Mouse (Mus musculus) forebrain, embryonic 11.5 days (tissue): ENCODE data around the gene Lgalsl. TPM values are rescaled to one million over a fixed set of nuclear protein-coding genes. Genes with fewer than 3 reads are reported as not detected.

Experiments
- ATAC-seq: fragments of 200-750 bp; cut with Nextera tagmentation; replicated peaks from 2 replicates; pipeline ENCODE4 v1.8.0; 2017; ENCODE audit warnings: moderate TSS enrichment; ENCODE audit not compliant: low FRiP score
- DNase-seq: peaks from one replicate; pipeline ENCODE4 v3.0.0-alpha.2; 2017; ENCODE audit warnings: low spot score
- H3K27ac ChIP-seq: fragments of 300-500 bp; sonication (generic); 2 replicates; pipeline ENCODE4 v1.5.1; 2014; ENCODE audit warnings: low read depth, low read length
- H3K27me3 ChIP-seq: fragments of 300-500 bp; sonication (generic); 2 replicates; pipeline ENCODE4 v1.6.1; 2014; ENCODE audit warnings: mild to moderate bottlenecking, low read length, mixed read lengths; ENCODE audit not compliant: control insufficient read depth, insufficient read depth
- H3K36me3 ChIP-seq: fragments of 300-500 bp; sonication (generic); 2 replicates; pipeline ENCODE4 v1.6.1; 2014; ENCODE audit warnings: mild to moderate bottlenecking, low read length, moderate library complexity, mixed read lengths; ENCODE audit not compliant: control insufficient read depth, insufficient read depth
- H3K4me1 ChIP-seq: fragments of 300-500 bp; sonication (generic); replicated peaks from 2 replicates; pipeline ENCODE4 v1.6.1; 2014; ENCODE audit warnings: low read length, mixed read lengths; ENCODE audit not compliant: control insufficient read depth, insufficient read depth
- H3K4me2 ChIP-seq: fragments of 300-500 bp; sonication (generic); 2 replicates; pipeline ENCODE4 v1.6.1; 2014; ENCODE audit warnings: low read depth, mild to moderate bottlenecking, low read length, moderate library complexity, mixed read lengths; ENCODE audit not compliant: severe bottlenecking
- H3K4me3 ChIP-seq: fragments of 300-500 bp; sonication (generic); 2 replicates; pipeline ENCODE4 v1.5.1; 2014; ENCODE audit warnings: low read depth, low read length
- H3K9ac ChIP-seq: fragments of 300-500 bp; sonication (generic); 2 replicates; pipeline ENCODE4 v1.6.1; 2014; ENCODE audit warnings: low read length
- H3K9me3 ChIP-seq: fragments of 300-500 bp; sonication (generic); 2 replicates; pipeline ENCODE4 v1.6.1; 2016; ENCODE audit warnings: low read length, mixed read lengths; ENCODE audit not compliant: control insufficient read depth
- WGBS: fragments of 180-500 bp; shearing (Covaris S2); extraction: QIAGEN DNeasy Blood & Tissue Kit; methylation state at CpG from one replicate; pipeline ENCODE4 v1.1.7; 2014; 5-methylcytosine and 5-hydroxymethylcytosine counted together
- polyA plus RNA-seq: library from polyadenylated mRNA; unstranded; fragments of >200 nt; fragmentation: Nextera tagmentation; extraction: Ambion mirVana; gene quantifications from 2 replicates; pipeline ENCODE4 v1.2.1, GENCODE M21; 2014

Lgalsl gene
- polyA plus RNA-seq, 1 experiment from 2014 or later, result 28.6 TPM

GRCm38 (mm10) chr11:20794196-20794912 lies 36.5 kb downstream of the Lgalsl start:
- ATAC-seq (peak; percentile 84), DNase-seq (peak; percentile 90)
- WGBS, result 35% methylated on average over 10 of the region's 10 CpGs
- Histone ChIP-seq H3K4me2 (no peak overlapping the region), H3K27me3 (no peaks in the 10 kb centered on the region), H3K36me3 (no peaks in the 10 kb centered on the region), H3K27ac (no peak overlapping the region), H3K4me1 (no peaks in the 10 kb centered on the region), H3K9me3 (no peaks in the 10 kb centered on the region; the same call in 1 of the 2 replicates), H3K9ac (no peak overlapping the region), H3K4me3 (no peak overlapping the region)

GRCm38 (mm10) chr11:20793676-20794075 lies 37.2 kb downstream of the Lgalsl start:
- no peak overlapping the region for H3K4me2 ChIP-seq
- DNase-seq (no peak), ATAC-seq (no peak)
- no peaks in the 10 kb centered on the region for H3K36me3 ChIP-seq
- no peaks in the 10 kb centered on the region for H3K4me1 ChIP-seq
- no peak overlapping the region for H3K4me3 ChIP-seq
- no peak overlapping the region for H3K9ac ChIP-seq
- 63% methylated on average over 4 of the region's 4 CpGs for WGBS
- no peaks in the 10 kb centered on the region; the same call in 1 of the 2 replicates for H3K9me3 ChIP-seq
- no peaks in the 10 kb centered on the region for H3K27me3 ChIP-seq
- no peak overlapping the region for H3K27ac ChIP-seq

DNA sequence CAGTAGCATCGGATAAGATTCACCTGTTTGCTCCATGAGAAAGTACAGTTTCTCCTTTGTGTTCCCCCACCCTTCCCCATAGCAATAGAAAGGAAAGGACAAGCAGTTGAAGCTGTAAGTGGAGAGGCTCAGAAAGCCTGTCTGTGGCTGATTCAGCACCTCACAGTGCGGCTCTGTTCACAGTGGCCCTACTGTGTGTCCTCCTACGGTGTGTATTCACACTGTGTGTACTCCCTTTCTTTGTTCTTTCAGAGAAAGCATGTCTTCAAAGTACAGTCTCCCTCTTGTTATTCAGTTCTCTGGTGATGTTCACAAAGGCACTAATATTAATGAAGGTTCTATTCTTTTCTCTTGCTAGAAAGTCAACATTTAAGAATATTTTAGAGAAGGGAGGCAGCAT lies 38.2 kb downstream of the Lgalsl start:
- no peaks in the 10 kb centered on the region for H3K4me1 ChIP-seq
- H3K4me3 ChIP-seq, result no peak overlapping the region
- no peak overlapping the region for H3K27ac ChIP-seq
- H3K9me3 ChIP-seq, result no peaks in the 10 kb centered on the region
- DNase-seq, result no peak
- no peak overlapping the region for H3K4me2 ChIP-seq
- H3K9ac ChIP-seq, result no peak overlapping the region
- no peaks in the 10 kb centered on the region for H3K36me3 ChIP-seq
- no peak for ATAC-seq
- H3K27me3 ChIP-seq, result no peaks in the 10 kb centered on the region
- WGBS, result 84% methylated on average over 3 of the region's 3 CpGs

GRCm38 (mm10) chr11:20791334-20791733 lies 39.5 kb downstream of the Lgalsl start:
- Histone ChIP-seq H3K4me2 (no peak overlapping the region), H3K36me3 (no peaks in the 10 kb centered on the region), H3K9ac (no peak overlapping the region), H3K4me1 (no peaks in the 10 kb centered on the region), H3K9me3 (no peaks in the 10 kb centered on the region), H3K4me3 (no peak overlapping the region), H3K27me3 (no peaks in the 10 kb centered on the region), H3K27ac (no peak overlapping the region)
- no peak for ATAC-seq
- DNase-seq, result no peak
- WGBS, result 81% methylated on average over 2 of the region's 2 CpGs

- Histone ChIP-seq H3K27me3 (no peaks in the 10 kb centered on the region), H3K36me3 (no peaks in the 10 kb centered on the region), H3K27ac (no peak overlapping the region), H3K4me2 (no peak overlapping the region), H3K9me3 (no peaks in the 10 kb centered on the region), H3K9ac (no peak overlapping the region), H3K4me1 (no peaks in the 10 kb centered on the region), H3K4me3 (no peak overlapping the region)
- WGBS, result 71% methylated on average over 1 of the region's 1 CpGs
- ATAC-seq (no peak), DNase-seq (no peak)
Observed at GRCm38 (mm10) chr11:20789015-20789414, 41.8 kb downstream of the Lgalsl start.

- no peaks in the 10 kb centered on the region for H3K36me3 ChIP-seq
- DNase-seq (no peak), ATAC-seq (no peak)
- H3K9ac ChIP-seq, result no peak overlapping the region
- H3K9me3 ChIP-seq, result no peaks in the 10 kb centered on the region
- no peak overlapping the region for H3K27ac ChIP-seq
- WGBS, result 82% methylated on average over 3 of the region's 3 CpGs
- H3K4me2 ChIP-seq, result no peak overlapping the region
- no peaks in the 10 kb centered on the region for H3K27me3 ChIP-seq
- no peaks in the 10 kb centered on the region for H3K4me1 ChIP-seq
- no peak overlapping the region for H3K4me3 ChIP-seq
Observed at GRCm38 (mm10) chr11:20788070-20788469, 42.8 kb downstream of the Lgalsl start.

- no peak overlapping the region for H3K27ac ChIP-seq
- H3K4me3 ChIP-seq, result no peak overlapping the region
- H3K27me3 ChIP-seq, result no peaks in the 10 kb centered on the region
- no peaks in the 10 kb centered on the region for H3K9me3 ChIP-seq
- 69% methylated on average over 2 of the region's 2 CpGs for WGBS
- H3K4me1 ChIP-seq, result no peaks in the 10 kb centered on the region
- H3K36me3 ChIP-seq, result no peaks in the 10 kb centered on the region
- no peak for DNase-seq
- H3K9ac ChIP-seq, result no peak overlapping the region
- H3K4me2 ChIP-seq, result no peak overlapping the region
- ATAC-seq, result no peak
Observed at GRCm38 (mm10) chr11:20786191-20786590, 44.7 kb downstream of the Lgalsl start.

- no peak for ATAC-seq
- Histone ChIP-seq H3K9ac (no peak overlapping the region), H3K9me3 (no peaks in the 10 kb centered on the region), H3K4me2 (no peak overlapping the region), H3K27me3 (no peaks in the 10 kb centered on the region), H3K4me1 (no peaks in the 10 kb centered on the region), H3K36me3 (no peaks in the 10 kb centered on the region), H3K4me3 (no peak overlapping the region), H3K27ac (no peak overlapping the region)
- DNase-seq, result no peak
- WGBS, result 86% methylated on average over 1 of the region's 1 CpGs
Observed at GRCm38 (mm10) chr11:20785186-20785585, 45.7 kb downstream of the Lgalsl start.

DNA sequence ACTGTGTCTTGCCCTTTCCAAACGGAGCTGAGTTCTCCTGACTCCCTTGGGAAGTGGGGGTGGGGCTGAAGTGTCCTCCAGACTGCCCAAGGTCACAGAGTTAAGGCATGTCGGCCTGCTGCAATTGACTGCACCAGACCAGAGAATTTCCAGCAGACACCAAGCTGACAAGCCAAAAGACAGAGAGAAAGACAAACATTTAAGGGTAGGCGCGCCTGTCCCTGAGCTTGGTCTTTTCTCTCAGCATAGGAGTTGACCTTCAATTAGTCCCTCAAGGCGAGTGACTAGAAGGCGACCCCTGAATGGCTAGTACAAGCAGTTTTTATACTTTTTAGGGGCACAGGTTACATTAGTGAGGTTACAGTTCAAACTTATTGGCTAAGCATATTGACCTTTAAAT lies 46.1 kb downstream of the Lgalsl start:
- Histone ChIP-seq H3K4me2 (no peak overlapping the region), H3K27ac (no peak overlapping the region), H3K9me3 (no peaks in the 10 kb centered on the region), H3K4me3 (no peak overlapping the region), H3K9ac (no peak overlapping the region), H3K27me3 (no peaks in the 10 kb centered on the region), H3K4me1 (no peaks in the 10 kb centered on the region), H3K36me3 (no peaks in the 10 kb centered on the region)
- no peak for ATAC-seq
- DNase-seq, result no peak
- WGBS, result 88% methylated on average over 6 of the region's 6 CpGs
